Mouse (Mus musculus) stomach, postnatal 0 days (tissue): ENCODE measurements at regions not wholly inside any gene's neighbourhood (a gene's known extent, or its start where the extent isn't known, plus 50 kb on each side); places are given as distances from the start of the nearest gene placed in this dataset.

Experiments used
- CTCF ChIP-seq: IDR thresholded peaks from 2 replicates; pipeline ENCODE4 v1.5.1; 2016; ENCODE audit warnings: antibody characterized with exemption, low read depth, mild to moderate bottlenecking, moderate library complexity
- EP300 ChIP-seq: optimal IDR thresholded peaks from 2 replicates; pipeline ENCODE3; 2016; ENCODE audit warnings: antibody characterized with exemption

GRCm38 (mm10) chr11:79765396-79765795 is 174.4 kb downstream of the Rab11fip4 start:
- TF ChIP-seq CTCF (no peak), EP300 (no peak)
